Mouse (Mus musculus) kidney, embryonic 15.5 days (tissue): ENCODE measurements around the gene Rcan1. TPM values are rescaled to one million over a fixed set of nuclear protein-coding genes. Genes with fewer than 3 reads are reported as not detected.
"Not testable (repeated sequence)": the region's sequence is repeated elsewhere in the genome, so short reads cannot be mapped to it uniquely, and the experiment has no call there.

Source experiments
- ATAC-seq: fragments of 200-750 bp; cut with Nextera tagmentation; replicated peaks from 2 replicates; pipeline ENCODE4 v1.8.0; 2017; ENCODE audit warnings: moderate TSS enrichment; ENCODE audit not compliant: low FRiP score
- H3K27ac ChIP-seq: fragments of 300-500 bp; sonication (generic); 2 replicates; pipeline ENCODE4 v1.5.1; 2015; ENCODE audit warnings: mild to moderate bottlenecking, inconsistent platforms
- H3K27me3 ChIP-seq: fragments of 300-500 bp; sonication (generic); 2 replicates; pipeline ENCODE4 v1.6.1; 2015; ENCODE audit warnings: inconsistent platforms
- H3K36me3 ChIP-seq: fragments of 300-500 bp; sonication (generic); 2 replicates; pipeline ENCODE4 v1.6.1; 2015; ENCODE audit warnings: inconsistent platforms
- H3K4me1 ChIP-seq: fragments of 300-500 bp; sonication (generic); 2 replicates; pipeline ENCODE4 v1.6.1; 2015; ENCODE audit warnings: inconsistent platforms
- H3K4me2 ChIP-seq: fragments of 300-500 bp; sonication (generic); 2 replicates; pipeline ENCODE4 v1.6.1; 2015; ENCODE audit warnings: moderate library complexity, mild to moderate bottlenecking, inconsistent platforms
- H3K4me3 ChIP-seq: fragments of 300-500 bp; sonication (generic); replicated peaks from 2 replicates; pipeline ENCODE4 v1.5.1; 2015; ENCODE audit warnings: mild to moderate bottlenecking, inconsistent platforms
- H3K9ac ChIP-seq: fragments of 300-500 bp; sonication (generic); 2 replicates; pipeline ENCODE4 v1.6.1; 2015; ENCODE audit warnings: mild to moderate bottlenecking, inconsistent platforms
- H3K9me3 ChIP-seq: fragments of 300-500 bp; sonication (generic); replicated peaks from 2 replicates; pipeline ENCODE4 v1.6.1; 2016; ENCODE audit warnings: inconsistent platforms
- WGBS: fragments of 180-500 bp; shearing (Covaris S2); methylation state at CpG from one replicate; pipeline ENCODE4 v1.1.7; 2015; ENCODE audit warnings: mixed read lengths; 5-methylcytosine and 5-hydroxymethylcytosine counted together
- polyA plus RNA-seq: library from polyadenylated mRNA; unstranded; fragments of >200 nt; fragmentation: Nextera tagmentation; extraction: Ambion mirVana; gene quantifications from 2 replicates; pipeline ENCODE4 v1.2.1, GENCODE M21; 2015

The Rcan1 gene
- 26.5 and 27.0 TPM in 2 replicates for polyA plus RNA-seq

DNA sequence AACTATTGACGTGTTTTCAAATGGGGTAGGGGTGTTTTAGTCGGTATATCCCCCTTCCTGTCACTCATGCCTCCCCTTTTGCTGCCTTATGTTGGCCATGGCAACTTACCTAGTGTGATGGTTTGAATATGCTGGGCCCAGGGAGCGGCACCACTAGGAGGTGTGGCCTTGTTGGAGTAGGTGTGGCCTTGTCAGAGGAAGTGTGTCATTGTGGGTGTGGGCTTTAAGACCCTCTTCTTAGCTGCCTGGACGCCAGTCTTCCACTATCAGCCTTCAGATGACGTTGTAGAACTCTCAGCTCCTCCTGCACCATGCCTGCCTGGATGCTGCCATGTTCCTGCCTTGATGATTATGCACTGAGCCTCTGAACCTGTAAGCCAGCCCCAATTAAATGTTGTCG, at the start of gene Rcan1:
Gene Rcan1 (minus strand): TSS at position 162 of the 400 bp plus-strand sequence.
- Histone ChIP-seq H3K9ac (no peak within 1 kb of the TSS), H3K4me3 (no peak within 1 kb of the TSS), H3K4me2 (no peak within 1 kb of the TSS), H3K9me3 (no peaks in the 10 kb centered on the region), H3K4me1 (no peaks in the 10 kb centered on the region), H3K36me3 (no peaks in the 10 kb centered on the region), H3K27me3 (no peaks in the 10 kb centered on the region), H3K27ac (no peak within 1 kb of the TSS)
- 74% methylated on average over 6 of the region's 6 CpGs for WGBS
- no peak for ATAC-seq

DNA sequence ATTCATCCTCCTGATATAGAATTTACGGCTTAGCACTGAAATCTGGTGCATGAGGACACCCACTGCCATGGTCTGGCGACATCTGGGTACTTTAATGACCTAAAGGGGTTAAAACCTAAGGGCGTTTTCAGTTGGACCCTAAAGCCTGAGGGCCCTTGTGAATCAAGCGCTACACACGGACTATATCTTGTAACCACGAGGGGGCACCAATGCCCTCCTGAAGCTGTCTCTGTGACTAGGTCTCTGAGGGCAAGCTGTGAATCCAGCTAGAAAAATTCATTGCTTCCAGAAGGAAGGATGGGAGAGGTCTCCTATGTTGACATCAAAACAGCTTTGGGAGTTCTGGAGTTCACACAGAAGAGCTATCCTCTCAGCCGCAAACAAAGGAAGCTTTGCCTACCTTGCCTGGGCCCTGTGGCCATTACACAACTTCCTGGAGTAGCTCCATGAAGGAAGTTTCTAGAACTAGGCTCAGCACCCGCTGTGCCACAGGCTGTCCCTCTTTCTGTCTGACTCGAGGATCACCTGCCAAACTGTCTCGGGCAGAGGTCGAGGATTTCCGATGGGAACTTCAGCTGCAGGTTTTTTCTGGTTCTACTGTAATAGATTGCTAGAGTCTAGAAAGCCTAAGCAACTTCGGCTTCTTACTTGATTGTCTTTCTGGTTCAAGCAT, 49.3 kb upstream of the Rcan1 start:
- WGBS: 47% methylated on average over 13 of the region's 13 CpGs
- H3K9me3 ChIP-seq: no peaks in the 10 kb centered on the region
- H3K4me1 ChIP-seq: no peaks in the 10 kb centered on the region; the same call in 1 of the 2 replicates
- no peak overlapping the region for H3K4me2 ChIP-seq
- peaks cover 8% of the 10 kb centered on the region; the same call in 1 of the 2 replicates for H3K27me3 ChIP-seq
- H3K36me3 ChIP-seq: no peaks in the 10 kb centered on the region
- H3K27ac ChIP-seq: no peak overlapping the region
- ATAC-seq: no peak
- H3K9ac ChIP-seq: no peak overlapping the region
- no peak overlapping the region for H3K4me3 ChIP-seq

DNA sequence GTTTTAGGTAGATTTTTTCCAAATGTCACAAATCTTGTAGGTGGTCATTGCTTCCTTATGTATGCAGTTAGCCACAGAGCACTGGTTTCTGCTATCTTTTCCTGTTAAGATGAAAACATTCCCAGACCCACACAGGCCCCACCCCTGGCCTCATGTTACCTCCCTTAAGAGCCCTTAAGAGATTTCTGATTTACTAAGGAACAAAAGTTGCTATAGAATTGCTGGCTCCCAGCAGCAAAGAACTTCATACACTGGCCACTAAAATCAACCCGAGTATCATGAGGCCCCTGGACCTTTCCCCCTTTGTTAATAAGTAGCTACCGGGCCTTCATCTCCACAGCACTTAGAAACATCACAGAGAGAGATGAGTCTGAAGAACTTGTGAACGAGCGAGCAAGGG, 48.1 kb upstream of the Rcan1 start:
- WGBS: 40% methylated on average over 4 of the region's 4 CpGs
- H3K9me3 ChIP-seq: no peaks in the 10 kb centered on the region
- no peak overlapping the region for H3K4me3 ChIP-seq
- no peaks in the 10 kb centered on the region for H3K36me3 ChIP-seq
- H3K9ac ChIP-seq: no peak overlapping the region
- H3K27ac ChIP-seq: no peak overlapping the region
- no peak for ATAC-seq
- H3K4me2 ChIP-seq: no peak overlapping the region
- no peaks in the 10 kb centered on the region; the same call in 1 of the 2 replicates for H3K4me1 ChIP-seq
- peaks cover 8% of the 10 kb centered on the region; the same call in 1 of the 2 replicates for H3K27me3 ChIP-seq

DNA sequence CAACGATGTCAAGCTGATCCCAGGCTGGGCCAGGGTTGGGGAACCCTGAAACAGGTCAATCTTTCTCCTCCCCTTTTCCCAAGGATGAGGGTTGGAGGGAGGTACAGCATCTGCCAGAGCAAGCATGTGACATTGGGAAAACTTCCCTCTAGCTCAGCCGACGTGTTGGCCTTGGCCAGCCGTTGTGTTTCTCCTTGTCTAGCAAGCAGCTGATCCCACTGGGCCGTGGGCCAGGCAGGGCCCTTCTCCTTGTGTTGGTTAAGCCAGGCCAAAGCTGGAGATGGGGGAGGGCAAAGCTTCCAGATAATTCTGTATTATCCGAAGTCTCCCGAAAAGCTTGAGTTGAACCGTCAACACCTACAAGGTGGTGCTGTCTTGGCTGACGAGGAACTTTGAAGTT, 45.5 kb upstream of the Rcan1 start:
- 76% methylated on average over 9 of the region's 9 CpGs for WGBS
- Histone ChIP-seq H3K4me3 (no peak overlapping the region), H3K9ac (no peak overlapping the region), H3K4me1 (no peaks in the 10 kb centered on the region; the same call in 1 of the 2 replicates), H3K9me3 (no peaks in the 10 kb centered on the region), H3K27ac (no peak overlapping the region), H3K36me3 (no peaks in the 10 kb centered on the region), H3K4me2 (no peak overlapping the region), H3K27me3 (peaks cover 13% of the 10 kb centered on the region; the same call in 1 of the 2 replicates)
- no peak for ATAC-seq

DNA sequence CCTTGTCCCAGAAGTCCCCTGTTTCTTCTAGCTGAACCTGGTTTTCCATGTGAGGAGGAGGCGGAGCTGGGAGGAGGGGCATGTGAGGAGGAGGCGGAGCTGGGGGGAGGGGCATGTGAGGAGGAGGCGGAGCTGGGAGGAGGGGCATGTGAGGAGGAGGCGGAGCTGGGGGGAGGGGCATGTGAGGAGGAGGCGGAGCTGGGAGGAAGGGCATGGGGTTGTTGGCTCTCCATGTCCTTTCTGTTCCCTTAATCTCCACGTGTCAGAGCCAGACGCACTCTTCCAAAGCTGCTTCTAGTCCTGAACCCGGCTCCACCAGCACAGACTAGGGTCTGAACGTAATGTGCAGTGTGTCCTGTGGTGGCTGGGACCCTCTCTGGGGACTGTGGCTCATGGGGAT, 44.2 kb upstream of the Rcan1 start:
- H3K4me3 ChIP-seq, H3K4me2 ChIP-seq, H3K9me3 ChIP-seq, H3K4me1 ChIP-seq, H3K27ac ChIP-seq, H3K27me3 ChIP-seq, H3K9ac ChIP-seq, H3K36me3 ChIP-seq, ATAC-seq: not testable (repeated sequence)
- 76% methylated on average over 9 of the region's 9 CpGs for WGBS

DNA sequence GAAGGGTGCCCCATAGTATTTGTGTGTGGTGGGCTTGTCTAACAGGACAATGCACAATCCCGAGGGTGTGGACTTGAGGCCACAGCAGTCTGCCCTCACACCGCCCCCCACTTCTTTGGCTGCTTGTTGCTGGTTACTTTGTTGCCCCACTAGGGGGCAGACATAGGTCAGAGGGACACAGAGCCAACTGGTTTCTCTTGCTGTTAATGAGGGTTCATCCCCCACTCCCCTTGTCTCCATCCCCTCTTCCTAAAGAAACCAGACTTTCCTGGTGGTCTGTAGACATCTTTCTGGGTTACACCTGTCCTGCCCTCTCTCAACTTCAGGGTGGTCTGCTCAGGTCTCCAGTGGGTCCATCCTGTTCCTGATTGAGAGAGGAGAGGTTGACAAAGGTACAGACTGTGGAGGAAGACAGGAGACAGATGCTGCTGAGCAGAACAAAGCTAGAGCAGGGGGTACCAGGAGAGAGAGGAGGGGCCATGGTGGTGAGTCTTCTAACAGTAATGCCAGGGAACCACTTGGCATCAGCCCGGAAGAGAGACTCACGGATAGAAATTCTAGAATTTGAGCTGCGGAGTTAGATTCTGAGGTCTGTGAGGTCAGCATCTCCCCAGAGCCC, 41.2 kb upstream of the Rcan1 start:
- H3K4me1 ChIP-seq: no peaks in the 10 kb centered on the region
- ATAC-seq: no peak
- H3K4me2 ChIP-seq: no peak overlapping the region
- 62% methylated on average over 5 of the region's 5 CpGs for WGBS
- no peaks in the 10 kb centered on the region for H3K36me3 ChIP-seq
- H3K27me3 ChIP-seq: 0 out of 2 replicates have a peak, but pooled peaks cover 5% of the 10 kb centered on the region
- H3K9me3 ChIP-seq: no peaks in the 10 kb centered on the region
- no peak overlapping the region for H3K4me3 ChIP-seq
- H3K27ac ChIP-seq: no peak overlapping the region
- no peak overlapping the region for H3K9ac ChIP-seq

DNA sequence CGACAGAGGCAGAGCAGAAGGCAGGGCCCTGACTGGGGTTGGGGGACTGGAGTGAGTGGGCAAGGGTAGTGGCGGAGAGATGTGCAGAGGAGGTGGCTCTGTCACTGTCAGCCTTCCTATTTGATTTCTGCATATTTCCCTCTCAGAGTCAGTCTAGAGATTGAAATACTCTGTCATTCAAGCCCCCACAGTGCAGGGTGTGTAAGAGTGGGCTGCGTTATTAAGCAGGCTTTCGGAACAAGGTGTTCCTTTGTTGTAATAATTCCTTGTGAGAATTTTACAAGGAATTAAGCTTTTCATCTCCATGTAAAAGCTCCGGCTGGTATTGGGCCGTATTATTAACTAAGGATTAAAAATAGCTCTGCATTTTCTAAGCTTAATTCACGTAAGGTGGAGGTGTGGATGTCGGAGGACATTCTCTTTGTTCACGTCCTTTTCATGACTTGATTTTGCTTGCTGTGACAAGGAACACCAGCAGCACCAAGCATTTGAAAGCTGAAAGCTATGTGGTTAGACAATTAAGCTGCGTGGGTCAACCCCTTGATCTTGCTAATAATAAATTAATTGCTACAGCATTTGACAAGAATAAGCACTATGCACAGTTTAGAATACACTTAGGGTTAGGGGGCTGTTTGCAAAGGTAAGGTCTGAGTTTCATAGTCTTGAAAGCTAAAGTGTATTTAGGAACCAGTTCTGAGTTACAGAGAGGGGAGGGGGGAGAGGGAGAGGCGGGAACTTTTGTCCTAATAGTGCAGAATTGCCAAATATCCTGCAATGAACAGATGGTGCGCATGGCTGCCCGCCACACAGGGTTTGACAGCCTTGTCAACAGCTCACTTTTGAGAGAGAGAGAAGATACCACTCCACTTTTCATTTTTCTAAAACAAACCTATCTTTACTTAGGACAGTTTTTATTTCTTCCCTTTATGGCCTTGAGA, 40.4 kb upstream of the Rcan1 start:
- no peak for ATAC-seq
- Histone ChIP-seq H3K27me3 (0 out of 2 replicates have a peak, but pooled peaks cover 5% of the 10 kb centered on the region), H3K4me1 (no peaks in the 10 kb centered on the region), H3K27ac (no peak overlapping the region), H3K4me2 (no peak overlapping the region), H3K9ac (no peak overlapping the region), H3K4me3 (no peak overlapping the region), H3K9me3 (no peaks in the 10 kb centered on the region), H3K36me3 (no peaks in the 10 kb centered on the region)
- WGBS: 75% methylated on average over 13 of the region's 13 CpGs

DNA sequence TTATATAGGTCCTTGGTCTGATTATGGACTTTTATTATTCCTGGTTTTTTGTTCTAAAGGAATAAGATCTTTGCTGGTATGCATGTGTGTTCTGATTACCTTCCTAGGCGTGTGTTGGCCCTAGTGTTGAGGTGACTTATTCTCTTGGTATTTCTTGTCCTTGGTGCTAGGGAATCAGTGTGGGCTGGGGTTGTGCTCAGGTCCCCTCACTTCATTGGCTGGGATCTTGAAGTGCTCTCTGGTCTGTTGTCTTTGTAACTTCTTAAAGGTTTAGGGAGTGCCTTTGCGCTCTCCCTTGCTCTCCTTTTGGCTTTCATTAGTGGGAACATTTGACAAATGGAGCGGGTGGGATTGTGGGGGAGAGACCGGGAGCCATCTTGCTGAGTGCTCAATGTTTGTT, 36.9 kb upstream of the Rcan1 start:
- Histone ChIP-seq H3K9ac (no peak overlapping the region), H3K4me1 (no peaks in the 10 kb centered on the region), H3K27ac (no peak overlapping the region), H3K4me3 (no peak overlapping the region), H3K9me3 (no peaks in the 10 kb centered on the region), H3K36me3 (no peaks in the 10 kb centered on the region), H3K27me3 (no peaks in the 10 kb centered on the region), H3K4me2 (no peak overlapping the region)
- ATAC-seq: no peak
- 74% methylated on average over 4 of the region's 4 CpGs for WGBS

DNA sequence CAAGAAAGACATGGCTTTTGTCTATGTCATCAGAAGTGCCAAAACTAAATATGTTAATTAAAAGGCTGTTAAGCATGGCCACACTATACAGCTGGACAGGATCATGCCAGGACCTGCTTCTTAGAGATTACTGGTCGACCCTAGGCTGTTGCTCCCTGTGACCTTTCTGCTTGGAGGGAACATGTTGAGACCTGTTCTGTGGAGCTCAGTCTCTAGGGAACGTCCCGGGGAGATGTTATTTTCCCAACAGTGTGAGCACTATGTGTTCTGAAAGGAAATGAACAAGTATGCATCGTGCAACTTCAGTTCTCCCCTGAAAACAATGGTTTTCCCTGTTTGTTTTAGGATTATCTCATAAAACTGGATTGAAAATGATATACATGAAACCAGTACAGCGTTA, 32.4 kb upstream of the Rcan1 start:
- Histone ChIP-seq H3K4me3 (no peak overlapping the region), H3K4me1 (peaks cover 13% of the 10 kb centered on the region), H3K4me2 (no peak overlapping the region), H3K9ac (no peak overlapping the region), H3K36me3 (no peaks in the 10 kb centered on the region), H3K27ac (no peak overlapping the region), H3K27me3 (peaks cover 34% of the 10 kb centered on the region), H3K9me3 (no peaks in the 10 kb centered on the region)
- 61% methylated on average over 5 of the region's 5 CpGs for WGBS
- ATAC-seq: no peak

DNA sequence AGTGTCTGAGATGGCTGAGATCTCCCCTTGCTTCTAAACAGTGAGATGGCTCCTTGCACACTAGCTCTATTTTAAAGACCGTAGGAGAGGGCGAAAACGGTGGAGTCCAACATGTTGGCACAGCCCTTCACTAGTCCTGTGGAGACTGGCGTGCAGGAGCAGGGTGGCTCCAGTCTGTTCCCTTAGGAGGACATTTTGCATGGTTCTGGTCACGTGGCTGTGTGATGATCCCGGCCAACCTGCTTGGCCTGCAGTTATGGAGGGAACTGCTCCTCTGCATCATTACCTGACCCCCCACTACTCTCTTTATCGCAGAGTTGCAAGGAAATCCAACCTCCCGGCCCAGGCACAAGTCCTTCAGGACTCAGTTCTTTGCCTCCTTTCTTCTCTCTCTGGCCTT, 29.9 kb upstream of the Rcan1 start:
- WGBS: 86% methylated on average over 8 of the region's 8 CpGs
- Histone ChIP-seq H3K9me3 (no peaks in the 10 kb centered on the region; the same call in 1 of the 2 replicates), H3K27me3 (peaks cover 53% of the 10 kb centered on the region), H3K4me1 (peaks cover 19% of the 10 kb centered on the region), H3K27ac (no peak overlapping the region), H3K4me2 (no peak overlapping the region), H3K4me3 (no peak overlapping the region), H3K9ac (no peak overlapping the region), H3K36me3 (no peaks in the 10 kb centered on the region)
- no peak for ATAC-seq

DNA sequence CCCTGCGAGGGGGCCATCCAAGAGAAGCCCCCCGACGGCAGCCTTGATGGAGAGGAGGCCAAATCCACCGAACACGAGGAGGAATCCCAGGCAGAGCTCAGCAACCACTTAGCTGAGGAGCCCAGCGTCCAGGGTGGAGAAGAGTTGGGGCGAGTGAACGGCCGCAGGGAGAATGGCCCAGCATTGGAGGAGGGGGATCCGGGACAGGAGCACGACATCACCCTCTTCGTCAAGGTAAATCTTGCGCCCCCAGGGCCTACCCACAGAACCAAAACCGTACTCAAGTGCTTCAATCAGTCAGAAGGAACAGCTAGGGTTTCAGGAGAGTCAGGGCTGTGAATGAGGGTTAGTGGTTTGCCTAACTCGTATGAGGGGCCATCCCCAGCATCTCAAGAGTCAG, 28.7 kb upstream of the Rcan1 start:
- Histone ChIP-seq H3K9me3 (no peaks in the 10 kb centered on the region; the same call in 1 of the 2 replicates), H3K4me1 (peaks cover 19% of the 10 kb centered on the region), H3K36me3 (no peaks in the 10 kb centered on the region), H3K27me3 (peaks cover 53% of the 10 kb centered on the region), H3K27ac (no peak overlapping the region), H3K9ac (no peak overlapping the region), H3K4me2 (peak overlapping the region; percentile 87), H3K4me3 (peak overlapping the region; percentile 51)
- no peak for ATAC-seq
- WGBS: 16% methylated on average over 15 of the region's 15 CpGs

DNA sequence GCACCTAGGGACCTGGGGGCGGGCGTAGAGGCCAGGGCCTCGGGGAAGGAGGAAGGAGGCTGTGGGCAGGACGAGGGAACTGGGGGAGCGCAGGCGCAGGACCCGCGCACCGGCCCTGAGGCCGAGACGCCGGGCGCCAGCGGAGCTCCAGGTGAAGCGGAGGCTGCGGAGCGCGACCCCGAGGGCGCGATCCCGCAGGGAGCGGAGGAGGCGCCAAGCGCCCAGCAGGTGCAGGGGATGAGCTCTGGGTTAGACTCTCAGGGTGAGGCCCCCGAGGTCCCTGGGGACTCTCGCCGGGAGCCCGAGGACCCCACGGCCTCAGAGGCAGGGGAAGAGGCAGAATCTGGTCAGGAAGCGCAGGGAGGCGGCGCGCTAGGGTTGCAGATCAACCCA, 27.9 kb upstream of the Rcan1 start:
- peak overlapping the region; percentile 51 for H3K4me3 ChIP-seq
- under 1% methylated on average over 34 of the region's 34 CpGs for WGBS
- H3K9ac ChIP-seq: peak overlapping the region; percentile 42; the same call in 1 of the 2 replicates
- H3K9me3 ChIP-seq: no peaks in the 10 kb centered on the region; the same call in 1 of the 2 replicates
- H3K27ac ChIP-seq: no peak overlapping the region
- H3K4me1 ChIP-seq: peaks cover 21% of the 10 kb centered on the region
- ATAC-seq: peak; percentile 45
- peaks cover 53% of the 10 kb centered on the region for H3K27me3 ChIP-seq
- no peaks in the 10 kb centered on the region for H3K36me3 ChIP-seq
- peak overlapping the region; percentile 87 for H3K4me2 ChIP-seq
